Mouse (Mus musculus) G1E (cell line): Measurements from ENCODE around the gene Abr.

Source experiments
- CTCF ChIP-seq: IDR thresholded peaks from 2 replicates; pipeline ENCODE4 v1.5.1; 2012; ENCODE audit warnings: low read depth, low read length, inconsistent platforms, mixed read lengths
- GATA1 ChIP-seq: IDR thresholded peaks from 2 replicates; pipeline ENCODE4 v1.6.1; 2012; ENCODE audit warnings: borderline replicate concordance, low read length, inconsistent platforms, mixed read lengths
- TAL1 ChIP-seq: conservative IDR thresholded peaks from 2 replicates; pipeline ENCODE4 v1.6.1; 2012; ENCODE audit warnings: low read depth, low read length, inconsistent platforms, mixed read lengths

GRCm38 (mm10) chr11:76379921-76380544 lies 242.1 kb downstream of the Abr start:
- TF ChIP-seq CTCF: no peak
- TF ChIP-seq GATA1: no peak
- no peak for TF ChIP-seq TAL1
